Mouse (Mus musculus): ENCODE measurements around the gene Clasp1. TPM values are rescaled to one million over a fixed set of nuclear protein-coding genes. Genes with fewer than 3 reads are reported as not detected.
"Not testable (repeated sequence)": the region's sequence is repeated elsewhere in the genome, so short reads cannot be mapped to it uniquely, and the experiment has no call there.

The Clasp1 gene
- polyA plus RNA-seq, 1 experiment from 2014 or later, result 97.6 TPM

DNA sequence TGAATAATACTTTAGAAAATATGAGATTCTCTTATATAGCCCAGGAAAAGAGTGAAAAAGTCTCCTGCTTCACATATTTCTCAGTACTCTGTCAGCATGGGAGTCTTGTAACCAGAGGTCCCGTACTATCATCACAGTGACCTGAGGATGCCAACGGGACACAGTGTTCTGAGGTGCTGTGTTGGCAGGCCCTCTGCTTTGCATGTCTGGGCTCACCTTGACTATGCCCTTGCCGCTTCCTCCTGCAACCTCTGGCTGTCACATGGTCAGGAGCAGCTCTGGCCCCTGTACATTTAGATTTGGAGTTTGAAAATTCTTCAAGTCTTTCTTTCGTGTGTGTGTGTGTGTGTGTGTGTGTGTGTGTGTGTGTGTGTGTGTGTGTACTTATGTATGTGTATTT is 204.1 kb downstream of the Clasp1 start:
- no peak for DNase-seq (ENCODE audit: low spot score)
- Histone ChIP-seq H3K27me3 (ENCODE audit: insufficient read depth, poor library complexity, severe bottlenecking) (no peaks in the 10 kb centered on the region), H3K9me3 (no peaks in the 10 kb centered on the region), H3K36me3 (peaks cover 90% of the 10 kb centered on the region), H3K4me3 (no peak overlapping the region), H3K4me1 (replicated peaks) (no peaks in the 10 kb centered on the region), H3K27ac (no peak overlapping the region)
- WGBS, result 90% methylated on average over 4 of the region's 4 CpGs

DNA sequence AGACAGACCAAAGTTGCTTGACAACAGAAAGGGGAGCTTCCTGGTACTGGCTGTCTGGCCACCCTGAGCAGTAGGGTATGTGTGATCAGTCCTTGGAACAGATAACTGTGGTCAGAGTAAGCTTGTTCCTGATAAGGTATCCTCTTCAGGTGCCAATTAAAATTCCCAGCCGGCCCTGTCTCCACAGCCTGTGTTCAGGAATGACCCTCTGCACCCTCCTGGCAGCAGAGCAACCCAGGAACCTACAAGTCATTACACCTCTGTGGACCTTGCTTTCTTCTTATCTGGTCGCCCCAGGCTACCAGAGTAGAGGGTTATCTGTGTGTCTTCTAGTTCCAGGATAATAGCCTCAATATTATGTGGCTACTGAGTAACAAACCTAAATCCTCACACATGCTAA is 206.5 kb downstream of the Clasp1 start:
- no peak overlapping the region for H3K27ac ChIP-seq
- H3K36me3 ChIP-seq, result peaks cover 97% of the 10 kb centered on the region
- no peak overlapping the region for H3K4me3 ChIP-seq
- no peaks in the 10 kb centered on the region for H3K27me3 ChIP-seq (ENCODE audit: insufficient read depth, poor library complexity, severe bottlenecking)
- no peaks in the 10 kb centered on the region for H3K4me1 ChIP-seq (replicated peaks)
- no peaks in the 10 kb centered on the region for H3K9me3 ChIP-seq
- DNase-seq (ENCODE audit: low spot score), result no peak
- WGBS, result 89% methylated on average over 2 of the region's 2 CpGs

DNA sequence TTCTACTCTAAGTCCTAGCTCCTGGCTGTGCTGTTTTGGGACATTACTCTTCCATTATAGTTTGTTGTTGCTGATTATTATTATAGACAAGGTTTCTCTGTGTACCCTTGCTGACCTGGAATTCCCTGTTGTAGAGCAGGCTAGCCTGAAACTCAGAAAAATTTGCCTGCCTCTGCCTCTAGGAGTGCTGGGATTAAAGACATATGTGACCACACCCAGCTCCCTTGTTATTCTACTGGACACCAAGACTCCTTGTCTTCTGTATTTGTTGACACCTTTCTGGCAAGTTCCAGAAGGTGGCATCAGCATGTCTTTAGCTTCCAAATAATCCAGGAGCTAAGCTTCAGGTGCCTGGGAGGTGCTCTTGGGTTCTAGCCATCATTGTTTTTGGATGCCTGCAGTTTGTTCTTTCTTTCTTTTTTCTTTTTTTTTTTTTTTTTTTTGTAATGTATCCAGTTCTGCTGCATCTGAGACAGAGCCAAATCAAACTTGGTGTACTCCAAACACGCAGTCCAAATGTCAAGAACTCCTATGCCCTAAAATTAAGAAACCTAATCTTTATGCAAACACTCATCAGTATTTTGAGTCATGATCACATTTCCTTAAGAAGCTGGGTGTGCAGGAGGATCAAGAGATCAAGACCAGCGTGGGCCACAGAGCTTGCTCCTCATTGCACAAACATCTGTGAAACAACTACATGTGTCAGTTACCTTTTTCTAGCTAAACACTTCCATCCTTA is 208.8 kb downstream of the Clasp1 start:
- WGBS, result 89% methylated on average over 2 of the region's 2 CpGs
- Histone ChIP-seq H3K27me3 (ENCODE audit: insufficient read depth, poor library complexity, severe bottlenecking) (no peaks in the 10 kb centered on the region), H3K4me3 (no peak overlapping the region), H3K9me3 (no peaks in the 10 kb centered on the region), H3K4me1 (replicated peaks) (no peaks in the 10 kb centered on the region), H3K27ac (no peak overlapping the region), H3K36me3 (peaks cover 97% of the 10 kb centered on the region)
- no peak for DNase-seq (ENCODE audit: low spot score)

DNA sequence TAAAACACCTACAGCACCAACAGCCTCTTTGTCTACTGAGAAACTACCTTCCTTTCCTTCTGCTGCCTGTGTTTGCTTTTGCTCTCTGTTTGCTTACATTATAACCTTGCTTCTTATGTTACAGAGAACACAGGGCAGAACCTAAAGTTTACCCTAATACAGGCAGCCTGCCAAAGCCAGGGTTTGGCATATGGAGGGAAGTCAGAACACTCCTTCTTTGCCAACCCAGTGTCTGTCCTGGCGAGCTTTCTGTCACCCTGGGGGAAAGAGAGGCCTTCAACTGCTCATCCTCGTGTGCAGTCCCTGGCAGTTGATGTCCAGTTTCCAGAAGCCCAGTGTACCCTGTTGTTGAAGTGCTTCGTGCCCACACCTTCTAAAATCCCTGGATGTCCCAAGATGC is 209.5 kb downstream of the Clasp1 start:
- no peaks in the 10 kb centered on the region for H3K9me3 ChIP-seq
- no peak for DNase-seq (ENCODE audit: low spot score)
- no peaks in the 10 kb centered on the region for H3K27me3 ChIP-seq (ENCODE audit: insufficient read depth, poor library complexity, severe bottlenecking)
- H3K4me3 ChIP-seq, result no peak overlapping the region
- H3K36me3 ChIP-seq, result peaks cover 97% of the 10 kb centered on the region
- no peak overlapping the region for H3K27ac ChIP-seq
- WGBS, result 83% methylated on average over 3 of the region's 3 CpGs
- no peaks in the 10 kb centered on the region for H3K4me1 ChIP-seq (replicated peaks)

DNA sequence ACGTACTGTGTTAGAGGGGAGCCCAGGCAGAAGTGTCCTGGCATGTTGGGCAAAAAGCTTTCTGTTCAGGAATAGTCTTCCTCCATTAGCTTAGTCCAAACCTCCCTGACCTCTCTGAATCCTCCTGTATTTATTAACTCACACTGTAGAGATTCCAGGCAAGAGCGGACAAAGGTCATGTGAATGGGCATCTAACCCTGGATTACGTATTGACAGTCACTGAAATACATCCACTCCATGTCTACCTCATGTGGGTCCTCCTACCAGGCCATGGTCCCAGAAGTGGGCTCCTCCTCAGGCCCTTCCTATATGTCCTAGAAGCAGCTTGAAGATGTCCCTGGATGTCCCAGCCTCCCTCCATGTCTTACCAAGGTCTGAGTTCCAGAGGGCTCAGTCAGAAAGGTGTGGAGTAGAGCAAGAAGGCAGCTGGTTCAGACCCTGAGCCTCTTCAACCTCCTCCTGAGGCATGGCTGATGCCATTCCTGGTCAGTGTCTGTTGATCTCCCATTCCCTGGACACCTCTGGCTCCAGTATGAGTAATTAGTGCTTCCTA is 224.8 kb downstream of the Clasp1 start:
- Histone ChIP-seq H3K27me3 (ENCODE audit: insufficient read depth, poor library complexity, severe bottlenecking) (no peaks in the 10 kb centered on the region), H3K9me3 (no peaks in the 10 kb centered on the region), H3K36me3 (peaks cover 28% of the 10 kb centered on the region), H3K27ac (no peak overlapping the region), H3K4me3 (no peak overlapping the region), H3K4me1 (replicated peaks) (no peaks in the 10 kb centered on the region)
- WGBS, result 84% methylated on average over 3 of the region's 3 CpGs
- no peak for DNase-seq (ENCODE audit: low spot score)

DNA sequence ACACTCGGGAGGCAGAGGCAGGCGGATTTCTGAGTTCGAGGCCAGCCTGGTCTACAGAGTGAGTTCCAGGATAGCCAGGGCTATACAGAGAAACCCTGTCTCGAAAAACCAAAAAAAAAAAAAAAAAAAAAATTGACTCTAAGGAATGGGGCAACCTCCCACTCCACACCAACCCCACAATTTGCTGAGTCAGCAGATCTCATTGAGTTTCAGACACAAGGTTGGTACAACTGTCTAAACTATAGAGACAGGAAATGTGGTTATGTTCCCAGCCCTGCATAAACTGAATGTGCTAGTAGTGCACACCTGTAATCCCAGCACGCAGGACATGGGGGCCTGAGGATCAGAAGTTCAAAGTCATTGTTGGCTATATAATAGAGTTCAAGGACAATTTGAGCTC is 232.2 kb downstream of the Clasp1 start:
- not testable (repeated sequence) for H3K27me3 ChIP-seq (ENCODE audit: insufficient read depth, poor library complexity, severe bottlenecking); H3K36me3 ChIP-seq; H3K4me1 ChIP-seq (replicated peaks); H3K27ac ChIP-seq; H3K9me3 ChIP-seq; DNase-seq (ENCODE audit: low spot score); H3K4me3 ChIP-seq
- 87% methylated on average over 5 of the region's 5 CpGs for WGBS

DNA sequence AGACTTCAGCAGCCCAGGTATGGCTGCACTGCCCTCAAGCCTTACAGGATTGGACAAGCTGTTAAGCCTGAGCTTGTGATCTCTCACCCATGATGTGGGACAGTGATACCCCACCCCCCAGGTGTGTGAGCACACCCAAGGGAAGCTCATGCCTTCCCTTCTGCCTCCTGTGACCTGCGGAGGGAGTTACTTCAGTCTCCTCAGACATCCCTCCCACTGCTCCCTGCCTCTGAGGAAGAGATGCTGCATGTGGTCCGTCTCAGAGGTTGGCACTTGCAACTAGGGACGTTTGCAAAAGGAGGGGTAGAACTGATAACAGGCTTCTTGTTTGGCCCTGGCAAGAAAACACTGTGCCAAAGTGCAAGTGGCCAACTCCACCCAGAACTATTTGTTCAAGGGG is 234.0 kb downstream of the Clasp1 start:
- WGBS, result 63% methylated on average over 3 of the region's 3 CpGs
- H3K36me3 ChIP-seq, result no peaks in the 10 kb centered on the region
- H3K27me3 ChIP-seq (ENCODE audit: insufficient read depth, poor library complexity, severe bottlenecking), result peaks cover 23% of the 10 kb centered on the region
- DNase-seq (ENCODE audit: low spot score), result no peak
- peaks cover 9% of the 10 kb centered on the region for H3K4me1 ChIP-seq (replicated peaks)
- no peaks in the 10 kb centered on the region for H3K9me3 ChIP-seq
- no peak overlapping the region for H3K27ac ChIP-seq
- H3K4me3 ChIP-seq, result no peak overlapping the region

DNA sequence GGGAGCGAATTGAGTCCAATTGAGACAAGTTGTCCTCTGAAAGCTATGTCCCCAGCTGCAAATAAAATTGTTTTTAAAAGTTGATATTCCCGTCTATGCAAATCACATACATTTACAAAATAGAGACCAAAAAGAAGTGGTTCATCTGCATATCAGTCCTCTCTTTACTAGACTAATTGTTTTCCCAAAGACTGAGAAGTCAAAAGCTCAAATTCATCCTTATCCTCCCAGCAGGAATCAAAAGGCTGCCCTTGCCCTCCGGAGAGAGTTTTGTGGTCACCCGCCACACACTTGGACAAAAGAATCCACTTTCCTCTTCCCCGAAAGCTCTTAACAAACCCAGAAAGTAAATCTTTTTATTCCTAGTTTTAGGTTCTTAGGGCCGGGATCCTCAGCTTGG is 236.6 kb downstream of the Clasp1 start:
- DNase-seq (ENCODE audit: low spot score), result no peak
- Histone ChIP-seq H3K4me1 (replicated peaks) (peaks cover 16% of the 10 kb centered on the region), H3K36me3 (no peaks in the 10 kb centered on the region), H3K27me3 (ENCODE audit: insufficient read depth, poor library complexity, severe bottlenecking) (peaks cover 47% of the 10 kb centered on the region), H3K9me3 (no peaks in the 10 kb centered on the region), H3K4me3 (no peak overlapping the region), H3K27ac (no peak overlapping the region)
- WGBS, result 24% methylated on average over 6 of the region's 6 CpGs

DNA sequence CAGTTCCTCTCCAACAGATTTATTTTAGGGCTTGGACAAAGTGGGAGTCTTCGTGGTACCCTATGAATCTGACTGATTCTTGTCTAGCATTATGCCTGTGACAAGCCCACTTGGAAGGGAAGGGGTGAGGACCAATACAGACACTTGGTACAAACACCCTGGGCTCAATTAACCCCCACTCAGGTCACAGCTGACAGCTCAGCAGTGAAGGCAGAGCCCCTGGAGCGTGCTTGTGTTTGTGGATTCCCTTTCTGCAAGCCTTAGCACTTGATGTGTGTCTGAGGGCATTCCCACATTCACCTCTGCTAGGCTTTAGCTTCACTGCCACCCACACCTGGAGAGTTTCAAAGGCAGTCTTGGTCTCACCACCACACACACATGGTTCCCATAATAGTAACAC is 237.1 kb downstream of the Clasp1 start:
- Histone ChIP-seq H3K9me3 (no peaks in the 10 kb centered on the region), H3K36me3 (no peaks in the 10 kb centered on the region), H3K27me3 (ENCODE audit: insufficient read depth, poor library complexity, severe bottlenecking) (peaks cover 51% of the 10 kb centered on the region), H3K27ac (no peak overlapping the region), H3K4me3 (no peak overlapping the region), H3K4me1 (replicated peaks) (peaks cover 16% of the 10 kb centered on the region)
- no peak for DNase-seq (ENCODE audit: low spot score)
- 62% methylated on average over 2 of the region's 2 CpGs for WGBS

DNA sequence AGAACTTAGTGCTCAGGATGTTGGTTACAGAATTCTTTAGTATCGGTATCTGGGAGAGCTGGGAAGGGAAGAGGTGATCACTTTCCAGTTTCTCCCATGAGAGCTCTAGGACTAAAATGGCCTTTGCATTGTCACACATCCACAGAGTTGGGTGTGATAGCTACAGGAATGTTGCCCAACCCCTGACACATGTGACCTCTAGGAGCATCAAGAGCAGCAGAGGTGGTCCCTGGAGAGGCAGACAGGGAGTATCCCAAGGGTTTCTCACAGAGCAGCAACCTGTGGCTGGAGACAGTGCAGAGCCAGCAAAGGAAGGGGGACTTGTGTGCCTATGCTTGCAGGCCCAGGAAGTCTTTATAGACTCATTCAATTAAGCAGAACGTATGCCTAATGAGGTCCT is 237.6 kb downstream of the Clasp1 start:
- DNase-seq (ENCODE audit: low spot score), result no peak
- no peak overlapping the region for H3K27ac ChIP-seq
- no peaks in the 10 kb centered on the region for H3K9me3 ChIP-seq
- 84% methylated on average over 2 of the region's 2 CpGs for WGBS
- no peaks in the 10 kb centered on the region for H3K36me3 ChIP-seq
- H3K27me3 ChIP-seq (ENCODE audit: insufficient read depth, poor library complexity, severe bottlenecking), result peaks cover 51% of the 10 kb centered on the region
- H3K4me3 ChIP-seq, result no peak overlapping the region
- peaks cover 16% of the 10 kb centered on the region for H3K4me1 ChIP-seq (replicated peaks)

DNA sequence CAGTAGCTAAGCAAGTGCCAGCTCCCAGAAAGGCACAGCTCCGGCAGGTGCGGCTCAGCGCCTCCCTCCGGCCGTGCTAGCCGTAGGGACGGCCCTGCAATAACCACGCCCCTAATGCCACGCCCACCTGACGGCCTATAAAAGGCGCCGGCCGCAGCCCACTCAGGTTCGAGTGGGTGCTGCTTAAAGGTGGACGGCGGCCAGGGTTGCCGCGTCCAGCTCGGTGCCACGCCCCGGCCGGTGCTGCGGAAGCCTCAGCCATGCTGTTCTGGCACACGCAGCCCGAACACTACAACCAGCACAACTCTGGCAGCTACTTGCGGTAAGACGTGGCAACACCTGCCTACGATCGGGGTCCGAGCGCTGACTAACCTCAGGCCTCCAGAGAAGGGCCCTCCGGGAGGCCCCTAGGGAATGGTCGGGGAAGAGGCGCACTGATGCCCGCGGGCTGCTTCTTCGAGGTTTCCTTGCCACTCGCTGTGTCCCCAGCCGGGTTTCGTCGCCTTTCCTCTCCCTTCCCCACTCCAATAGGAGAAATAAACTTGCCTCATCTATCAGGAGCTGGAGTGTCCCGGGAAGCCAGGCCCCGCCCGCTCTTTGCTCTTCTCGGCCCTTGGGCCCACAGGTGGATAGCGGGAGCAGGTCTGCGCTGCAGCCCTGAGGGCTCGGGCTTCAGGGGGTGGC is 239.1 kb downstream of the Clasp1 start, which contains the start of gene Tfcp2l1:
Gene Tfcp2l1, plus strand, starts transcription at position 165 of the 684 bp plus-strand sequence.
- H3K27me3 ChIP-seq (ENCODE audit: insufficient read depth, poor library complexity, severe bottlenecking), result peaks cover 56% of the 10 kb centered on the region
- under 1% methylated on average over 48 of the region's 48 CpGs for WGBS
- no peaks in the 10 kb centered on the region for H3K36me3 ChIP-seq
- no peaks in the 10 kb centered on the region for H3K9me3 ChIP-seq
- peak; percentile 68 for DNase-seq (ENCODE audit: low spot score)
- peak within 1 kb of the TSS; percentile 61 for H3K4me3 ChIP-seq
- no peak within 1 kb of the TSS for H3K27ac ChIP-seq
- peaks cover 16% of the 10 kb centered on the region for H3K4me1 ChIP-seq (replicated peaks)

DNA sequence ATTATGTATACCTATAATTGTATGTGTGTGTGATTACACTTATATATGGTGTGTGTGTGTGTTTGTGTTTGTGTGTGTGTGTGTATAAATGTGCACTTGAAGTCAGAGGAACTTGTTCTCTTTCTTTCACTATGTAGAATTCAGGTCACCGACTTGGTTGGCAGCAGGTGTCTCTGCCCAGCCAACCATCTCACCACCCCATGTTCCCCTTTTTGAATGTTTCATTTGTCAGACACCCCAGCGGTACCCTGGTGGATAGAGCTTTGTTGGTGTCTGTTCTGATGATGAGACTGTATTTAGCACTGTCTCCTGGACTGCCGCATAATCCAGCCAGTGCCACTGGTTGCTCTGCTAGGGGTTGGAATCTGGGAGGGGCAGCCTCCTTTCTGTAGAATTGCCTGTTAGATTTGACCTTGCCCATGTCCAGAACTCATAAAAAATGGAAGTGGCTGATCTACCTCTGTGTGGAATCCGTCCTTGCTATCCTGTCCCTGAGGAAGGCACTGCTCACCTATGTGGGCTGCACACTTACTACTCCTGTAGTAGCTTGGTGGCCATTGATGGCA is 244.6 kb downstream of the Clasp1 start:
- Histone ChIP-seq H3K9me3 (no peaks in the 10 kb centered on the region), H3K4me1 (replicated peaks) (peaks cover under 1% of the 10 kb centered on the region; the same call in 1 of the 2 replicates), H3K4me3 (no peak overlapping the region), H3K36me3 (no peaks in the 10 kb centered on the region), H3K27ac (no peak overlapping the region), H3K27me3 (ENCODE audit: insufficient read depth, poor library complexity, severe bottlenecking) (peaks cover 27% of the 10 kb centered on the region)
- DNase-seq (ENCODE audit: low spot score), result no peak
- WGBS, result 81% methylated on average over 4 of the region's 4 CpGs

All from hindbrain, embryonic 10.5 days (tissue).